Mouse (Mus musculus): Measurements from ENCODE around the gene Klf2. TPM values are rescaled to one million over a fixed set of nuclear protein-coding genes. Genes with fewer than 3 reads are reported as not detected.
A peak's percentile ranks its signal among the peaks of the same experiment; 100 is the strongest.

Klf2 gene
- polyA plus RNA-seq, 1 experiment from 2014 or later = 3.7 TPM

DNA sequence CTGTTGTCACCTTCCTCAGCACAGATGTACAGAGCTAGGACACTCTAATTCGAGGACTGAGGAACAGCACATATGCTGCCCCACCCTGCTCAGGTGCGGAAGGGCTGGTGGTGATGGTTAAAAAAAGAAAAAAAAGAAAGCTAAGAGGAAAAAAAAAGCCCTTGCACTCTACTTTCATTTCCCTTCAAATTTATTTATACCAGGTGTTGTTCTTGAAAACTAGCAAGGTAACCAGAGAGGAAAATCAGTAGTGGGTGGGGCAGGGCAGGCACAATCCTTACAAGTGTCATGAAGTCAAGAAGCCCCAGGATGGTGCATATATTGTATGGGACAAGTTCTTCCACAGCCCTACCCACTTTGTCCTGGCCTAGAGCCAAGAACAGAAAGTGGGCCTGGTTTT, 46.2 kb downstream of the Klf2 start:
- Histone ChIP-seq H3K4me3 (ENCODE audit: low read depth, low read length) (no peak overlapping the region), H3K27me3 (replicated peaks; ENCODE audit: control insufficient read depth, insufficient read depth, low read length) (no peaks in the 10 kb centered on the region), H3K27ac (ENCODE audit: low read depth, low read length) (no peak overlapping the region), H3K9ac (ENCODE audit: low read length) (no peak overlapping the region), H3K9me3 (replicated peaks; ENCODE audit: control insufficient read depth, low read length) (no peaks in the 10 kb centered on the region), H3K36me3 (ENCODE audit: control insufficient read depth, insufficient read depth, low read length) (peaks cover 92% of the 10 kb centered on the region), H3K4me2 (ENCODE audit: low read length) (no peak overlapping the region), H3K4me1 (ENCODE audit: control insufficient read depth, insufficient read depth, low read length) (no peaks in the 10 kb centered on the region)
- DNase-seq (ENCODE audit: low spot score) (no peak), ATAC-seq (no peak)
- WGBS = 96% methylated on average over 2 of the region's 2 CpGs

DNA sequence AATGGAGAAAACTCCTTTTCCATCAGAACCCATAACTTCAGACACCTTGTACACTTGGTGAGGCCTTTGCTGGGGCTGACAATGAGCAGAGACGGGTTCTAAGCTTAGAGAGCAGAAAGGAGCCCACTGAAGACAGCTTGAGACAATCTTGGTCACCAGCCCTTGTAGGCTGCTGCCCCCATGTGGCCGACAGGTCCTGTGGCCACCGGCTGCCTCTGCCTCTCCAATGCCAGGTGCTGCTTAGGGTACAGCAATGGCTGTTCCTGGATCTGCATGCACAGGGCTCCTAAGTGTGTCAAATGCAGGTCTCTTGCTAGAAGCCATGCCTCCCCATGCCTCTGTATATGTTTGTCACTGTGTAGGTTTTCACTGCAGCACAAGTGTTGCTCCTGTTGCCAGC, 47.0 kb downstream of the Klf2 start:
- Histone ChIP-seq H3K4me3 (ENCODE audit: low read depth, low read length) (no peak overlapping the region), H3K4me2 (ENCODE audit: low read length) (no peak overlapping the region), H3K27me3 (replicated peaks; ENCODE audit: control insufficient read depth, insufficient read depth, low read length) (no peaks in the 10 kb centered on the region), H3K27ac (ENCODE audit: low read depth, low read length) (no peak overlapping the region), H3K4me1 (ENCODE audit: control insufficient read depth, insufficient read depth, low read length) (no peaks in the 10 kb centered on the region), H3K9ac (ENCODE audit: low read length) (no peak overlapping the region), H3K36me3 (ENCODE audit: control insufficient read depth, insufficient read depth, low read length) (peaks cover 99% of the 10 kb centered on the region), H3K9me3 (replicated peaks; ENCODE audit: control insufficient read depth, low read length) (no peaks in the 10 kb centered on the region)
- ATAC-seq (peak; percentile 73), DNase-seq (ENCODE audit: low spot score) (peak; percentile 69)
- WGBS = 20% methylated on average over 3 of the region's 3 CpGs

DNA sequence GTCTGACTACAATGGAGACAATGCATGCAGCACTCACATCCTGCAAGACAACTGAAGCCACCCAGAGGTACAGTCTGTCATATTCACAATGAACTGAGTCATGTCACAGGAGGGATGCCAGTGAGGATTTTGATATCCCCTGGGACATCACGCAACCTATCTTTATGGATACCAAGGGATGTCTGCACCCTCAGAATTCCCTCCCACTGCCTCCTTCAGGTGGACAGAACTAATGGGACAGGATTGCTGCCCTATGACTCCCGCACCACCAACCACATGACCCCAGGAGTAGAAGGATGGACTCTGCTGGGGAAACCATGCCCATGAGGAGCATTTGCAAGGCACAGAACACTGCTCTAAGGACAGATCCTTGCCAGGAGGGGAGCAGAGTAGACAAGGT, 47.6 kb downstream of the Klf2 start:
- Histone ChIP-seq H3K27ac (ENCODE audit: low read depth, low read length) (no peak overlapping the region), H3K36me3 (ENCODE audit: control insufficient read depth, insufficient read depth, low read length) (peaks cover 99% of the 10 kb centered on the region), H3K4me3 (ENCODE audit: low read depth, low read length) (no peak overlapping the region), H3K9me3 (replicated peaks; ENCODE audit: control insufficient read depth, low read length) (no peaks in the 10 kb centered on the region), H3K4me1 (ENCODE audit: control insufficient read depth, insufficient read depth, low read length) (no peaks in the 10 kb centered on the region), H3K9ac (ENCODE audit: low read length) (no peak overlapping the region), H3K4me2 (ENCODE audit: low read length) (no peak overlapping the region), H3K27me3 (replicated peaks; ENCODE audit: control insufficient read depth, insufficient read depth, low read length) (no peaks in the 10 kb centered on the region)
- WGBS = 90% methylated on average over 2 of the region's 2 CpGs
- DNase-seq (ENCODE audit: low spot score) (no peak), ATAC-seq (no peak)

Other genes starting within 250 kb of the Klf2 start
- gene Olfr373, start 235.9 kb upstream of the Klf2 start, polyA plus RNA-seq (2014; fragmentation: Nextera tagmentation; extraction: Ambion mirVana) = not detected in 2 replicates
- gene Olfr374, start 212.0 kb upstream of the Klf2 start, polyA plus RNA-seq (2014; fragmentation: Nextera tagmentation; extraction: Ambion mirVana) = 0.04 TPM in 1 of 2 replicates, not detected in the other
- 247 and 252 TPM in 2 replicates for gene Tpm4, start 184.1 kb upstream of the Klf2 start, polyA plus RNA-seq (2014; fragmentation: Nextera tagmentation; extraction: Ambion mirVana)
- 85.6 and 86.7 TPM in 2 replicates for gene Rab8a, start 157.8 kb upstream of the Klf2 start, polyA plus RNA-seq (2014; fragmentation: Nextera tagmentation; extraction: Ambion mirVana)
- gene Hsh2d, start 129.4 kb upstream of the Klf2 start, polyA plus RNA-seq (2014; fragmentation: Nextera tagmentation; extraction: Ambion mirVana) = not detected in 2 replicates
- not detected in 2 replicates for gene Cib3, start 106.2 kb upstream of the Klf2 start, polyA plus RNA-seq (2014; fragmentation: Nextera tagmentation; extraction: Ambion mirVana)
- not detected in 2 replicates for gene Gm11034, start 105.4 kb upstream of the Klf2 start, polyA plus RNA-seq (2014; fragmentation: Nextera tagmentation; extraction: Ambion mirVana)
- 87.4 and 92.9 TPM in 2 replicates for gene Fam32a, start 99.3 kb upstream of the Klf2 start, polyA plus RNA-seq (2014; fragmentation: Nextera tagmentation; extraction: Ambion mirVana)
- gene Ap1m1, start 79.0 kb upstream of the Klf2 start, polyA plus RNA-seq (2014; fragmentation: Nextera tagmentation; extraction: Ambion mirVana) = 214 TPM in 2 replicates
- gene Gm10282, start 13.8 kb upstream of the Klf2 start, polyA plus RNA-seq (2014; fragmentation: Nextera tagmentation; extraction: Ambion mirVana) = 24.8 and 31.0 TPM in 2 replicates
- gene Eps15l1, start 102.4 kb downstream of the Klf2 start, polyA plus RNA-seq (2014; fragmentation: Nextera tagmentation; extraction: Ambion mirVana) = 57.8 and 65.5 TPM in 2 replicates
- 1.0 and 1.1 TPM in 2 replicates for gene Calr3, start 124.8 kb downstream of the Klf2 start, polyA plus RNA-seq (2014; fragmentation: Nextera tagmentation; extraction: Ambion mirVana)
- gene 1700030K09Rik, start 124.8 kb downstream of the Klf2 start, polyA plus RNA-seq (2014; fragmentation: Nextera tagmentation; extraction: Ambion mirVana) = 14.8 and 17.1 TPM in 2 replicates
- 33.2 and 42.6 TPM in 2 replicates for gene Cherp, start 156.2 kb downstream of the Klf2 start, polyA plus RNA-seq (2014; fragmentation: Nextera tagmentation; extraction: Ambion mirVana)
- gene Slc35e1, start 173.6 kb downstream of the Klf2 start, polyA plus RNA-seq (2014; fragmentation: Nextera tagmentation; extraction: Ambion mirVana) = 5.8 and 6.6 TPM in 2 replicates
- gene Med26, start 229.2 kb downstream of the Klf2 start, polyA plus RNA-seq (2014; fragmentation: Nextera tagmentation; extraction: Ambion mirVana) = 11.8 and 14.7 TPM in 2 replicates